Mouse (Mus musculus): Measurements from ENCODE around the gene Hoxa13. TPM values are rescaled to one million over a fixed set of nuclear protein-coding genes. Genes with fewer than 3 reads are reported as not detected.

Hoxa13 gene
- polyA plus RNA-seq, 1 experiment from 2014 or later = 0.08 TPM

MicroRNAs encoded within 50 kb of the gene (microRNA counts, 519-probe panel; counts per million panel counts)
- 4,452 counts per million, percentile 75 among the panel's probes with 10 or more counts for microRNA mmu-miR-196b

Small RNA genes lying within 50 kb of the gene (microRNA-seq; reads per million reads assigned to microRNA genes)
- gene Mir196b = 6,037 reads per million, percentile 94 among the genes with 10 or more reads in this experiment

Other genes starting within 250 kb of the Hoxa13 start
- gene Skap2, start 248.3 kb downstream of the Hoxa13 start, polyA plus RNA-seq (2015; fragmentation: Nextera tagmentation; extraction: Ambion mirVana) = 37.0 and 44.6 TPM in 2 replicates
- gene Hoxa1, start 102.6 kb downstream of the Hoxa13 start, polyA plus RNA-seq (2015; fragmentation: Nextera tagmentation; extraction: Ambion mirVana) = 2.0 and 3.0 TPM in 2 replicates
- 11.9 and 13.7 TPM in 2 replicates for gene Hoxa2, start 96.0 kb downstream of the Hoxa13 start, polyA plus RNA-seq (2015; fragmentation: Nextera tagmentation; extraction: Ambion mirVana)
- gene 5730596B20Rik, start 83.4 kb downstream of the Hoxa13 start, polyA plus RNA-seq (2015; fragmentation: Nextera tagmentation; extraction: Ambion mirVana) = 3.5 and 4.1 TPM in 2 replicates
- 5.7 and 5.8 TPM in 2 replicates for gene Hoxa4, start 69.1 kb downstream of the Hoxa13 start, polyA plus RNA-seq (2015; fragmentation: Nextera tagmentation; extraction: Ambion mirVana)
- gene Hoxa5, start 56.3 kb downstream of the Hoxa13 start, polyA plus RNA-seq (2015; fragmentation: Nextera tagmentation; extraction: Ambion mirVana) = 44.7 and 66.8 TPM in 2 replicates
- gene Hoxa6, start 52.2 kb downstream of the Hoxa13 start, polyA plus RNA-seq (2015; fragmentation: Nextera tagmentation; extraction: Ambion mirVana) = 20.3 and 25.8 TPM in 2 replicates
- 13.9 and 16.4 TPM in 2 replicates for gene Hoxa3, start 47.5 kb downstream of the Hoxa13 start, polyA plus RNA-seq (2015; fragmentation: Nextera tagmentation; extraction: Ambion mirVana)
- gene Gm28308, start 47.5 kb downstream of the Hoxa13 start, polyA plus RNA-seq (2015; fragmentation: Nextera tagmentation; extraction: Ambion mirVana) = not detected in 2 replicates
- gene Hoxa7, start 39.0 kb downstream of the Hoxa13 start, polyA plus RNA-seq (2015; fragmentation: Nextera tagmentation; extraction: Ambion mirVana) = 117 and 125 TPM in 2 replicates
- gene Hoxa9, start 29.8 kb downstream of the Hoxa13 start, polyA plus RNA-seq (2015; fragmentation: Nextera tagmentation; extraction: Ambion mirVana) = 125 and 130 TPM in 2 replicates
- 77.8 and 86.6 TPM in 2 replicates for gene Hoxa10, start 20.0 kb downstream of the Hoxa13 start, polyA plus RNA-seq (2015; fragmentation: Nextera tagmentation; extraction: Ambion mirVana)
- gene Hoxa11, start 15.1 kb downstream of the Hoxa13 start, polyA plus RNA-seq (2015; fragmentation: Nextera tagmentation; extraction: Ambion mirVana) = 4.7 and 5.7 TPM in 2 replicates
- gene Evx1, start 52.6 kb upstream of the Hoxa13 start, polyA plus RNA-seq (2015; fragmentation: Nextera tagmentation; extraction: Ambion mirVana) = 1.7 and 2.3 TPM in 2 replicates